ENCODE assay signal across 35 mouse cellular contexts in the genomic region with DNA sequence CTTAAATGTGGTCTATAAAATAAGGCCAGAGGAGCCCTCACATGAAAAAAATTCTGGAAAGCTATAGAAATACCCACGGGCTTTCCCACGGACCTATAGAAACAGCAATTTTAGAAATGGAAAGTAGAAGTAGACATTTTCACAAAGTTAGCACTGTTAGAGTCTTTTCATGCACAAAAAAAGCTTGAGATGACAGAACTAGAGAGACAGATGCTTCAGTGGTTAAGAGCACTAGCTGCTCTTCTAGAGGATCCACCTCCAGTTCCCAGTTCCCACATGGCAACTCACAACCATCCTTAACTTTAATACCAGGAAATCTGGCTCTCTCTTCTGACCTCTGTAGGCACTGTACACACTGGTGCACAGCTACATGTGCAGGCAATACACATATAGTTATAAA.
"Had no signal": no experiment of that assay in that cellular context is flagged by ENCODE, and none has a peak within 500 bp of the region (broad histone marks: within the 10 kb centered on the region; RNA-seq: fewer than 3 reads in every experiment).

No protein-coding gene starts in this region.

- H3K4me2 ChIP-seq: heart, embryonic 11.5 days; heart, embryonic 12.5 days; heart, embryonic 13.5 days; heart, embryonic 15.5 days; hindbrain, embryonic 12.5 days; hindbrain, embryonic 13.5 days; hindbrain, embryonic 14.5 days; hindbrain, embryonic 15.5 days; intestine, embryonic 15.5 days; kidney, embryonic 15.5 days had no signal

- H3K4me1 ChIP-seq: heart, embryonic 10.5 days; heart, embryonic 12.5 days; heart, embryonic 13.5 days; heart, embryonic 15.5 days; hindbrain, embryonic 10.5 days; hindbrain, embryonic 12.5 days; hindbrain, embryonic 13.5 days; hindbrain, embryonic 15.5 days; intestine, embryonic 15.5 days; kidney, embryonic 15.5 days had no signal

- H3K27me3 ChIP-seq: heart, embryonic 12.5 days; heart, embryonic 13.5 days; heart, embryonic 15.5 days; hindbrain, embryonic 12.5 days; hindbrain, embryonic 13.5 days; hindbrain, embryonic 15.5 days; intestine, embryonic 15.5 days; kidney, embryonic 15.5 days had no signal

- H3K4me3 ChIP-seq: heart, embryonic 10.5 days; heart, embryonic 12.5 days; heart, embryonic 13.5 days; heart, embryonic 15.5 days; hindbrain, embryonic 10.5 days; hindbrain, embryonic 12.5 days; hindbrain, embryonic 13.5 days; hindbrain, embryonic 15.5 days; intestine, embryonic 15.5 days; kidney, embryonic 15.5 days; layer of hippocampus, adult 2 months; left cerebral cortex, adult 2 months had no signal

- H3K9me3 ChIP-seq: heart, embryonic 10.5 days; heart, embryonic 12.5 days; heart, embryonic 13.5 days; heart, embryonic 15.5 days; hindbrain, embryonic 10.5 days; hindbrain, embryonic 12.5 days; hindbrain, embryonic 13.5 days; hindbrain, embryonic 15.5 days; intestine, embryonic 15.5 days; kidney, embryonic 15.5 days had no signal

- H3K9ac ChIP-seq: heart, embryonic 12.5 days; heart, embryonic 13.5 days; heart, embryonic 15.5 days; hindbrain, embryonic 12.5 days; hindbrain, embryonic 13.5 days; hindbrain, embryonic 14.5 days; hindbrain, embryonic 15.5 days; intestine, embryonic 15.5 days; kidney, embryonic 15.5 days had no signal

- ATAC-seq: hindbrain, postnatal 0 days; inflammation-experienced regulatory T-cells, adult 6 months; intestine, embryonic 15.5 days; intestine, embryonic 16.5 days; intestine, postnatal 0 days had no signal

- H3K36me3 ChIP-seq: heart, embryonic 10.5 days; heart, embryonic 12.5 days; heart, embryonic 13.5 days; heart, embryonic 15.5 days; hindbrain, embryonic 10.5 days; hindbrain, embryonic 12.5 days; hindbrain, embryonic 13.5 days; hindbrain, embryonic 15.5 days; intestine, embryonic 15.5 days; kidney, embryonic 15.5 days had no signal

- H3K27ac ChIP-seq: heart, embryonic 10.5 days; heart, embryonic 13.5 days; heart, embryonic 15.5 days; hindbrain, embryonic 10.5 days; hindbrain, embryonic 12.5 days; hindbrain, embryonic 13.5 days; hindbrain, embryonic 14.5 days; hindbrain, embryonic 15.5 days; hindbrain, postnatal 0 days; intestine, embryonic 15.5 days; kidney, embryonic 15.5 days; kidney, postnatal 0 days; layer of hippocampus, adult 2 months; left cerebral cortex, adult 2 months had no signal

- DNase-seq: heart, postnatal 10 days; heart, postnatal 14 days; heart, postnatal 36 days; heart, postnatal 4 days; kidney, adult 11 months; kidney, adult 18-20 months; kidney, adult 2 months; kidney, adult 8-10 months; kidney, adult 9 months; kidney, postnatal 10 days; kidney, postnatal 14 days; kidney, postnatal 25 days; kidney, postnatal 36 days; kidney, postnatal 4 days; layer of hippocampus, adult 9-11 months; layer of hippocampus, postnatal 36 days had no signal
